Mouse (Mus musculus): ENCODE results near the gene Hnrnpu.
"Not testable (repeated sequence)": the region's sequence is repeated elsewhere in the genome, so short reads cannot be mapped to it uniquely, and the experiment has no call there.

Hnrnpu gene

GRCm38 (mm10) chr1:178337551-178338317, at the start of gene Hnrnpu:
Gene Hnrnpu, minus strand, starts transcription at chr1:178337797.
- DNase-seq = peak; percentile 100

- no peak for DNase-seq
These were observed 44.6 kb upstream of the Hnrnpu start for GRCm38 (mm10) chr1:178382165-178382564.

GRCm38 (mm10) chr1:178379224-178379623, 41.6 kb upstream of the Hnrnpu start:
- no peak for DNase-seq

- no peak for DNase-seq
These were observed 40.5 kb upstream of the Hnrnpu start for GRCm38 (mm10) chr1:178378115-178378514.

- no peak for DNase-seq
These were observed 39.3 kb upstream of the Hnrnpu start for GRCm38 (mm10) chr1:178376907-178377306.

GRCm38 (mm10) chr1:178376061-178376460, 38.5 kb upstream of the Hnrnpu start:
- no peak for DNase-seq

- no peak for DNase-seq
These were observed 37.8 kb upstream of the Hnrnpu start for GRCm38 (mm10) chr1:178375381-178375780.

GRCm38 (mm10) chr1:178372681-178373080, 35.1 kb upstream of the Hnrnpu start:
- no peak for DNase-seq

- peak; percentile 75 for DNase-seq
These were observed 31.7 kb upstream of the Hnrnpu start for GRCm38 (mm10) chr1:178369272-178369651.

GRCm38 (mm10) chr1:178368548-178369271, 31.1 kb upstream of the Hnrnpu start:
- peak; percentile 93 for DNase-seq

GRCm38 (mm10) chr1:178368121-178368520, 30.5 kb upstream of the Hnrnpu start:
- no peak for DNase-seq

- DNase-seq = no peak
These were observed 27.6 kb upstream of the Hnrnpu start for GRCm38 (mm10) chr1:178365171-178365570.

- peak; percentile 29 for DNase-seq
These were observed 23.1 kb upstream of the Hnrnpu start for GRCm38 (mm10) chr1:178360702-178361101.

- no peak for DNase-seq
These were observed 22.7 kb upstream of the Hnrnpu start for GRCm38 (mm10) chr1:178360264-178360663.

GRCm38 (mm10) chr1:178357776-178358710, 20.4 kb upstream of the Hnrnpu start:
- no peak for DNase-seq

- DNase-seq = no peak
These were observed 17.0 kb upstream of the Hnrnpu start for GRCm38 (mm10) chr1:178354576-178354975.

GRCm38 (mm10) chr1:178351643-178352042, 14.0 kb upstream of the Hnrnpu start:
- DNase-seq = no peak

- DNase-seq = no peak
These were observed 13.2 kb upstream of the Hnrnpu start for GRCm38 (mm10) chr1:178350792-178351191.

GRCm38 (mm10) chr1:178344071-178344805, 6.6 kb upstream of the Hnrnpu start:
- DNase-seq = not testable (repeated sequence)

GRCm38 (mm10) chr1:178342612-178343011, 5.0 kb upstream of the Hnrnpu start:
- DNase-seq = no peak

- DNase-seq = no peak
These were observed 4.5 kb upstream of the Hnrnpu start for GRCm38 (mm10) chr1:178342063-178342462.

GRCm38 (mm10) chr1:178341435-178341834, 3.8 kb upstream of the Hnrnpu start:
- no peak for DNase-seq
